Mouse (Mus musculus): ENCODE results near the gene Nr4a1. TPM values are rescaled to one million over a fixed set of nuclear protein-coding genes. Genes with fewer than 3 reads are reported as not detected.

Nr4a1 gene
- polyA plus RNA-seq, 1 experiment from 2014 or later, result 8.0 TPM

GRCm38 (mm10) chr15:101266132-101266963 is 12.3 kb downstream of the Nr4a1 start:
- Histone ChIP-seq H3K4me3 (peak overlapping the region; percentile 66), H3K36me3 (peaks cover 18% of the 10 kb centered on the region), H3K27me3 (ENCODE audit: insufficient read depth, poor library complexity, severe bottlenecking) (peaks cover 16% of the 10 kb centered on the region; the same call in 1 of the 2 replicates), H3K9me3 (no peaks in the 10 kb centered on the region), H3K4me1 (peaks cover 68% of the 10 kb centered on the region), H3K27ac (peak overlapping the region; percentile 95)
- DNase-seq (ENCODE audit: low spot score), result peak; percentile 95
- WGBS, result under 1% methylated on average over 57 of the region's 57 CpGs

- Histone ChIP-seq H3K27me3 (ENCODE audit: insufficient read depth, poor library complexity, severe bottlenecking) (peaks cover 16% of the 10 kb centered on the region; the same call in 1 of the 2 replicates), H3K27ac (peak overlapping the region; percentile 95), H3K4me3 (peak overlapping the region; percentile 66), H3K36me3 (peaks cover 28% of the 10 kb centered on the region), H3K9me3 (no peaks in the 10 kb centered on the region), H3K4me1 (peaks cover 58% of the 10 kb centered on the region)
- WGBS, result 2% methylated on average over 25 of the region's 25 CpGs
- no peak for DNase-seq (ENCODE audit: low spot score)
These were observed 13.3 kb downstream of the Nr4a1 start for GRCm38 (mm10) chr15:101267053-101268032.

- Histone ChIP-seq H3K36me3 (peaks cover 49% of the 10 kb centered on the region), H3K4me1 (peaks cover 42% of the 10 kb centered on the region), H3K4me3 (no peak overlapping the region), H3K27me3 (ENCODE audit: insufficient read depth, poor library complexity, severe bottlenecking) (peaks cover 16% of the 10 kb centered on the region; the same call in 1 of the 2 replicates), H3K27ac (no peak overlapping the region), H3K9me3 (no peaks in the 10 kb centered on the region)
- no peak for DNase-seq (ENCODE audit: low spot score)
- 86% methylated on average over 29 of the region's 29 CpGs for WGBS
These were observed 16.2 kb downstream of the Nr4a1 start for GRCm38 (mm10) chr15:101270101-101270820.

GRCm38 (mm10) chr15:101271107-101271506 is 17.0 kb downstream of the Nr4a1 start:
- peaks cover 34% of the 10 kb centered on the region for H3K4me1 ChIP-seq
- 87% methylated on average over 3 of the region's 3 CpGs for WGBS
- peaks cover 49% of the 10 kb centered on the region for H3K36me3 ChIP-seq

GRCm38 (mm10) chr15:101271513-101271912 is 17.4 kb downstream of the Nr4a1 start:
- Histone ChIP-seq H3K36me3 (peaks cover 49% of the 10 kb centered on the region), H3K27ac (no peak overlapping the region), H3K27me3 (ENCODE audit: insufficient read depth, poor library complexity, severe bottlenecking) (peaks cover 12% of the 10 kb centered on the region; the same call in 1 of the 2 replicates), H3K4me3 (no peak overlapping the region), H3K4me1 (peaks cover 30% of the 10 kb centered on the region), H3K9me3 (no peaks in the 10 kb centered on the region)
- no peak for DNase-seq (ENCODE audit: low spot score)
- 88% methylated on average over 15 of the region's 15 CpGs for WGBS

More at GRCm38 (mm10) chr15:101271107-101271506, 17.0 kb downstream of the Nr4a1 start:
- H3K27ac ChIP-seq, result no peak overlapping the region
- H3K9me3 ChIP-seq, result no peaks in the 10 kb centered on the region
- no peak for DNase-seq (ENCODE audit: low spot score)
- no peak overlapping the region for H3K4me3 ChIP-seq
- H3K27me3 ChIP-seq (ENCODE audit: insufficient read depth, poor library complexity, severe bottlenecking), result peaks cover 14% of the 10 kb centered on the region; the same call in 1 of the 2 replicates

- no peaks in the 10 kb centered on the region for H3K9me3 ChIP-seq
- peaks cover 23% of the 10 kb centered on the region for H3K4me1 ChIP-seq
- no peak overlapping the region for H3K27ac ChIP-seq
- WGBS, result 57% methylated on average over 6 of the region's 6 CpGs
- no peaks in the 10 kb centered on the region for H3K27me3 ChIP-seq (ENCODE audit: insufficient read depth, poor library complexity, severe bottlenecking)
- peaks cover 49% of the 10 kb centered on the region for H3K36me3 ChIP-seq
- no peak for DNase-seq (ENCODE audit: low spot score)
- no peak overlapping the region for H3K4me3 ChIP-seq
These were observed 20.3 kb downstream of the Nr4a1 start for GRCm38 (mm10) chr15:101274380-101274779.

GRCm38 (mm10) chr15:101277351-101277899 is 23.4 kb downstream of the Nr4a1 start:
- no peak for DNase-seq (ENCODE audit: low spot score)
- Histone ChIP-seq H3K27ac (peak overlapping the region; percentile 72), H3K9me3 (no peaks in the 10 kb centered on the region), H3K4me1 (peaks cover 27% of the 10 kb centered on the region), H3K4me3 (no peak overlapping the region), H3K27me3 (ENCODE audit: insufficient read depth, poor library complexity, severe bottlenecking) (no peaks in the 10 kb centered on the region), H3K36me3 (peaks cover 21% of the 10 kb centered on the region)
- WGBS, result 61% methylated on average over 11 of the region's 11 CpGs

GRCm38 (mm10) chr15:101278589-101278988 is 24.5 kb downstream of the Nr4a1 start:
- H3K27ac ChIP-seq, result peak overlapping the region; percentile 72
- H3K4me3 ChIP-seq, result no peak overlapping the region
- no peaks in the 10 kb centered on the region for H3K27me3 ChIP-seq (ENCODE audit: insufficient read depth, poor library complexity, severe bottlenecking)
- 47% methylated on average over 5 of the region's 5 CpGs for WGBS
- H3K36me3 ChIP-seq, result peaks cover 9% of the 10 kb centered on the region
- no peak for DNase-seq (ENCODE audit: low spot score)
- H3K4me1 ChIP-seq, result peaks cover 27% of the 10 kb centered on the region
- no peaks in the 10 kb centered on the region for H3K9me3 ChIP-seq

GRCm38 (mm10) chr15:101279430-101279999 is 25.4 kb downstream of the Nr4a1 start:
- H3K27ac ChIP-seq, result peak overlapping the region; percentile 39

GRCm38 (mm10) chr15:101282471-101282870 is 28.4 kb downstream of the Nr4a1 start:
- peaks cover 14% of the 10 kb centered on the region for H3K36me3 ChIP-seq
- H3K27ac ChIP-seq, result no peak overlapping the region
- no peaks in the 10 kb centered on the region for H3K9me3 ChIP-seq
- H3K4me3 ChIP-seq, result no peak overlapping the region
- WGBS, result 77% methylated on average over 5 of the region's 5 CpGs
- no peaks in the 10 kb centered on the region for H3K27me3 ChIP-seq (ENCODE audit: insufficient read depth, poor library complexity, severe bottlenecking)
- peaks cover 38% of the 10 kb centered on the region for H3K4me1 ChIP-seq
- DNase-seq (ENCODE audit: low spot score), result no peak

More at GRCm38 (mm10) chr15:101279430-101279999, 25.4 kb downstream of the Nr4a1 start:
- Histone ChIP-seq H3K4me3 (no peak overlapping the region), H3K27me3 (ENCODE audit: insufficient read depth, poor library complexity, severe bottlenecking) (no peaks in the 10 kb centered on the region), H3K9me3 (no peaks in the 10 kb centered on the region), H3K4me1 (peaks cover 27% of the 10 kb centered on the region), H3K36me3 (no peaks in the 10 kb centered on the region; the same call in 1 of the 2 replicates)
- no peak for DNase-seq (ENCODE audit: low spot score)
- 53% methylated on average over 12 of the region's 12 CpGs for WGBS

GRCm38 (mm10) chr15:101283183-101283910 is 29.3 kb downstream of the Nr4a1 start:
- WGBS, result 3% methylated on average over 26 of the region's 26 CpGs
- Histone ChIP-seq H3K27ac (peak overlapping the region; percentile 97), H3K4me3 (peak overlapping the region; percentile 93), H3K27me3 (ENCODE audit: insufficient read depth, poor library complexity, severe bottlenecking) (no peaks in the 10 kb centered on the region), H3K36me3 (peaks cover 22% of the 10 kb centered on the region), H3K9me3 (no peaks in the 10 kb centered on the region), H3K4me1 (peaks cover 31% of the 10 kb centered on the region)
- no peak for DNase-seq (ENCODE audit: low spot score)
